Mouse (Mus musculus): Measurements from ENCODE around the gene Hist1h2af.

The Hist1h2af gene

DNA sequence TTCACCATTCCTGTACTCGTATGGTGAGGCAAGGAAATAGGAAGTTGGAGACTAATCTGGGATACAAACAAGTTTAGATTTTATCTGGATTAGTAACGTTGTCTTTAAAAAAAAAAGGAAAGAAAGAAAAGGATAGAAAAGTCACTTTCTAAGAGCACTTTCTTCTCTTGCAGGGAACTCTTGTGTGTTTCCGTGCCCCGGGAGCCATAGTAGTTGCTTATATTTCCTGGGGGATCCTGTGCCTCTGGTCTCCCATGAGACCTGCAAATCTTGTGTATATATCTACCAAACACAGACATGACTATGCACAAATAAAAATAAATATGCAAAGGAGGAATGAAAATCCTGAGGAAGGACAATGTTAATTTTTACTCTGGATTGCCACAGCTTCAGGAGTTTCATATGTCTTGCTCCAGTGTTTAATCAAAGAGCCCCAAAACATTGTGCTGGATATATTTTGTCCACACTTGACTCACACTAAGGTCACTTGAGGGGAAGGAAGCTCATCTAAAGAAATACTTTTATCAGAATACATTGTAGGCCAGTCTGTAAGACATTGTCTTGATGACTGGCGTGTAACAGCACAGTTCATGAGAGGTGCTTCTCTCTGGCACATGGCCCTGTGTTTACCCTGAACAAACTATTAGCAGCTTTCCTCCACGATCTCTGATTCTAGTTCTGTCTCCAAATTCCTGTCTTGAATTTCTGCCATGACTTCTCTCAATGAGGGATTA, 43.4 kb downstream of the Hist1h2af start:
- no peak for DNase-seq (ENCODE audit: low read depth, low spot score)

DNA sequence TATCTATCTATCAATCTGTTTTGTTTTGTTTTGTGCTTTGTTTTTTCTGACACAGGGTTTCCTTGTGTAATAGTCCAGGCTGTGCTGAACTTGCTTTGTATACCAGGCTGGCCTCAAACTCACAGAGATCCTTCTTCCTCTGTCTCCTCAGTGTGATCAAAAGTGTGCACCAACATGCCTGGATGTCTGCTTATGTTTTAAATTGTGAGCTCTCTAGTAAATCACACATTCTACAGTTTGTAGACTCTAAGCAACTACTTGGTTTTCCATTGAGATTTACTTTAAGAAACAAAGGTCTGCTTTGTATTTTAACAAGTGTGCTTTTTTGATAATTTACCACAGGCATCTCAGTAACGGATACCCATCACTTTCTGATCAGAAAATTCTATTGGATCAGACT, 44.1 kb downstream of the Hist1h2af start:
- DNase-seq (ENCODE audit: low read depth, low spot score), result no peak

DNA sequence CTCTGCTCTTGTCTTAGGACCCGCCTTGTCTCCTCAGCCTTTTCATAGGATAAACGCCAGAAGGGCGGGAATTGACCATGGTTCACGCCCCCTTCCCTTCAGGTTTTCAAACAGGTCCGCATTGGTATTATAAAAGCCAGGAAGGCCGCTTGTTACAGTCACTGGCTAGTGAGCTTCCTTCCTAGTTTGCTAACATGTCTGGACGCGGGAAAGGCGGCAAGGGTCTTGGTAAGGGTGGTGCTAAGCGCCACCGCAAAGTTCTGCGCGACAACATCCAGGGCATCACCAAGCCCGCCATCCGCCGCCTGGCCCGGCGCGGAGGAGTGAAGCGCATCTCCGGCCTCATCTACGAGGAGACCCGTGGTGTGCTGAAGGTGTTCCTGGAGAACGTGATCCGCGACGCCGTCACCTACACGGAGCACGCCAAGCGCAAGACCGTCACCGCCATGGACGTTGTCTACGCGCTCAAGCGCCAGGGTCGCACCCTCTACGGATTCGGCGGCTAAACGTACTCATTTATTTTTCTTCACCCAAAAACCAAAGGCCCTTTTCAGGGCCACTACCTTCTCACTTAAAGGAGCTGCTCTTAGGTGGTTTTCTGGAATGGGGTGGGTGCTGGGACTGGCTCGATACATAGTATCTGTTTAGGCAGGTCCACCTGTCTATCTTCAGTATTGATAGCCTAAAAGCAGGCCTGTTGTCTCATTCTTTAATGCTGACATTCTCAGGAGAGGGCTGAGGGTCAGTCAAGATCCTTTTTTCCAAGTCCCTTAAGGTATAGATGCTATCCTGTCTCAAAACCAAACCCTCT, 47.9 kb downstream of the Hist1h2af start, which contains the start of gene Hist1h4d:
Gene Hist1h4d (plus strand): TSS at position 191 of the 811 bp plus-strand sequence.
- peak; percentile 97 for DNase-seq (ENCODE audit: low read depth, low spot score)

- DNase-seq (ENCODE audit: low read depth, low spot score), result no peak
Measured at GRCm38 (mm10) chr13:23582219-23583056, 48.7 kb downstream of the Hist1h2af start.

DNA sequence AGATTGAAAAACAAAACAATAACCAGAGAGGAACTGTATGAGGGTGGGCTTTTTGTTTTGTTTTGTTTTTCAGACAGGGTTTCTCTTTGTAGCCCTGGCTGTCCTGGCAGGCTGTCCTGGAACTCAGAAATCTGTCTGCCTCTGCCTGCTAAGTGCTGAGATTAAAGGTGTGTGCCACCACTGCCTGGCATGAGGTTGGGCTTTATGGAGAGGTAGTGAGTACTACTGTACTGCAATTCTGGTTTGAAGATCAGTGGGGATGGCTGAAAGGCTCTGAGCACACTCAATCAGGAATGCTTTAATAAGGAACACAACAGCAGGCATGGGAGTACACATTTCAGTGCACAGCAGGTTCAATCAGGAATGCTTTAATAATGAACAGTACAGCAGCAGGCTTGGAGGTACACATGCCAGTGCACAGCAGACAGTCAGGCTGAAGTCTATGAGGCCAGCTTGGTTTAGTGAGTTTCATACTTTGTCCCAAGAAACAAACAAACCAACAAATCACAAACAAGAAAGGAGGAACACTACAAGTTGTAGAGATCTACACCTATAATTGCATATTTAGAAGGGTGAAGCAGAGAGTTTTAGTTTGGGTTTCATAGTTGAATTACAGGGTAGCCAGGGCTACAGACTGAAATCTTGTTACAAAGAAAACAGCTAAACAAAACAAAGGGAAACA, 49.8 kb downstream of the Hist1h2af start:
- no peak for DNase-seq (ENCODE audit: low read depth, low spot score)

Data from retina, adult 2 months (tissue).